Mouse (Mus musculus): Measurements from ENCODE around the gene Tlk1.

- TF ChIP-seq CTCF (IDR thresholded peaks at IDR 0.05; ENCODE audit: low read depth) (no peak), EP300 (optimal IDR thresholded peaks at IDR 0.05) (no peak)
Observed at GRCm38 (mm10) chr2:70667016-70667415, 158.5 kb downstream of the Tlk1 start.
